22 mouse cellular contexts compared by ENCODE assay signal in the genomic region with DNA sequence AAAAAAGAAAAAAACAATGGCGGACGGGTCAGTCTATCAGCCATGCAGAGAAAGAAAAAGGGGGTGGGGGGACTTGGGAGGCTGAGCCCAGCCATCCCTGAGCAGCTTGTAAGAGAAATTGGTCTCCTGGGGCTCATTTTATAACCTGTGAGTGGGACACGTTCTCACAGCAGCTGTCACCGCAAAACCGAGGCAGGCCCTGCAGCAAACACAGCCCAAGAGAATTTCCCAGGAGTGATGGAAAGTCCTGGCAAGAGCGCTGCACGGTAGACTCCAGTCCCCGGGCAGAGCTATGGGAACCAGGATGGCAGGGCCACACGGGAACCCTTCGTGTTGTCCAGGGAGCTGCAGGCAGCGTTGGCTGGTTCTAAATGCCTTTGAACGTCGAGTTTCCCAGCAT.
A peak's percentile ranks its signal among the peaks of the same experiment; 100 is the strongest.
DNase-seq lines count a peak whose midpoint lies in the region; ATAC-seq lines count a peak whose summit lies in the region.
"Had no signal": no experiment of that assay in that cellular context is flagged by ENCODE, and none has a peak within 500 bp of the region (broad histone marks: within the 10 kb centered on the region; RNA-seq: fewer than 3 reads in every experiment).

No protein-coding gene starts in this region.

- no peak overlapping the region for H3K27ac ChIP-seq in heart, embryonic 10.5 days
- H3K27ac ChIP-seq in heart, embryonic 12.5 days (ENCODE audit: poor library complexity, severe bottlenecking), result no peak overlapping the region
- no peak overlapping the region for H3K27ac ChIP-seq in neural tube, embryonic 11.5 days (ENCODE audit: low read depth, low read length)
- H3K27ac ChIP-seq: embryonic facial prominence, embryonic 12.5 days; kidney, postnatal 0 days; limb, embryonic 15.5 days; liver, embryonic 14.5 days; stomach, embryonic 15.5 days had no signal

- H3K9ac ChIP-seq in heart, embryonic 12.5 days, result no peak overlapping the region
- H3K9ac ChIP-seq in neural tube, embryonic 11.5 days (ENCODE audit: low read length), result no peak overlapping the region
- H3K9ac ChIP-seq: embryonic facial prominence, embryonic 12.5 days; limb, embryonic 15.5 days; liver, embryonic 14.5 days; lung, embryonic 14.5 days; stomach, embryonic 15.5 days had no signal

- H3K4me1 ChIP-seq in heart, embryonic 10.5 days, result no peaks in the 10 kb centered on the region
- no peaks in the 10 kb centered on the region for H3K4me1 ChIP-seq in heart, embryonic 12.5 days (replicated peaks)
- no peaks in the 10 kb centered on the region for H3K4me1 ChIP-seq in neural tube, embryonic 11.5 days (ENCODE audit: control insufficient read depth, insufficient read depth, low read length)
- H3K4me1 ChIP-seq: embryonic facial prominence, embryonic 12.5 days; limb, embryonic 15.5 days; stomach, embryonic 15.5 days had no signal

- DNase-seq in cerebellum, postnatal 25 days, result peak; percentile 14 to 15
- DNase-seq in cerebellum, adult 9-11 months, result no peak
- peak; percentile 56 for DNase-seq in heart, embryonic 10.5 days (ENCODE audit: low spot score)
- DNase-seq in neural tube, embryonic 11.5 days (ENCODE audit: low spot score), result peak; percentile 50
- DNase-seq in neural tube, embryonic 10.5 days (ENCODE audit: extremely low spot score, low spot score), result no peak
- DNase-seq in retina, embryonic 14.5 days (ENCODE audit: low spot score), result peak; percentile 5
- DNase-seq: adrenal gland, postnatal 25 days; cerebellum, adult 9-10 months; gastrocnemius, postnatal 10 days; kidney, adult 18-20 months; left cerebral cortex, postnatal 4 days; lung, embryonic 14.5 days; thymus, postnatal 36 days had no signal

- H3K36me3 ChIP-seq in heart, embryonic 10.5 days, result no peaks in the 10 kb centered on the region
- no peaks in the 10 kb centered on the region for H3K36me3 ChIP-seq in heart, embryonic 12.5 days
- no peaks in the 10 kb centered on the region for H3K36me3 ChIP-seq in neural tube, embryonic 11.5 days (ENCODE audit: control insufficient read depth, insufficient read depth, low read length)
- H3K36me3 ChIP-seq: embryonic facial prominence, embryonic 12.5 days; limb, embryonic 15.5 days; stomach, embryonic 15.5 days had no signal

- no peak overlapping the region for H3K4me3 ChIP-seq in heart, embryonic 10.5 days
- no peak overlapping the region for H3K4me3 ChIP-seq in heart, embryonic 12.5 days
- no peak overlapping the region for H3K4me3 ChIP-seq in neural tube, embryonic 11.5 days (ENCODE audit: low read depth, low read length)
- H3K4me3 ChIP-seq: embryonic facial prominence, embryonic 12.5 days; limb, embryonic 15.5 days; stomach, embryonic 15.5 days had no signal

- 0 out of 2 replicates have a peak, but pooled peaks cover 6% of the 10 kb centered on the region for H3K9me3 ChIP-seq in heart, embryonic 10.5 days
- peaks cover 15% of the 10 kb centered on the region; the same call in 1 of the 2 replicates for H3K9me3 ChIP-seq in heart, embryonic 12.5 days (replicated peaks)
- H3K9me3 ChIP-seq in neural tube, embryonic 11.5 days (ENCODE audit: control insufficient read depth, low read length), result no peaks in the 10 kb centered on the region
- H3K9me3 ChIP-seq: embryonic facial prominence, embryonic 12.5 days; limb, embryonic 15.5 days; stomach, embryonic 15.5 days had no signal

- H3K4me2 ChIP-seq in heart, embryonic 12.5 days, result no peak overlapping the region
- H3K4me2 ChIP-seq in neural tube, embryonic 11.5 days (ENCODE audit: low read depth), result no peak overlapping the region
- H3K4me2 ChIP-seq: embryonic facial prominence, embryonic 12.5 days; limb, embryonic 15.5 days; lung, embryonic 14.5 days; stomach, embryonic 15.5 days had no signal

- H3K27me3 ChIP-seq in heart, embryonic 10.5 days (ENCODE audit: insufficient read depth, poor library complexity, severe bottlenecking), result no peaks in the 10 kb centered on the region
- H3K27me3 ChIP-seq in heart, embryonic 12.5 days (replicated peaks), result no peaks in the 10 kb centered on the region
- H3K27me3 ChIP-seq in neural tube, embryonic 11.5 days (ENCODE audit: control insufficient read depth, insufficient read depth, low read length), result no peaks in the 10 kb centered on the region
- H3K27me3 ChIP-seq: embryonic facial prominence, embryonic 12.5 days; limb, embryonic 15.5 days; stomach, embryonic 15.5 days had no signal

- no peak for ATAC-seq in heart, embryonic 12.5 days (ENCODE audit: insufficient number of reproducible peaks, low FRiP score)
- ATAC-seq in neural tube, embryonic 11.5 days (ENCODE audit: insufficient read depth, low FRiP score, low TSS enrichment), result no peak
- no peak for ATAC-seq in CD4-positive, CD25-positive, alpha-beta regulatory T cell, adult 4 months
- ATAC-seq: forebrain, embryonic 16.5 days; midbrain, embryonic 16.5 days had no signal

- WGBS in heart, embryonic 10.5 days, result 75% methylated on average over 13 of the region's 13 CpGs
- 66% methylated on average over 13 of the region's 13 CpGs for WGBS in heart, embryonic 12.5 days
- WGBS in neural tube, embryonic 11.5 days, result 49% methylated on average over 13 of the region's 13 CpGs

Comparison
In these comparisons a context has a peak if more than half of its experiments do, and no peak if none do; other contexts are left out.
1. DNase-seq: peak in cerebellum, postnatal 25 days (2 of 2), heart, embryonic 10.5 days (single experiment), neural tube, embryonic 11.5 days (single experiment) and retina, embryonic 14.5 days (single experiment); none in cerebellum, adult 9-11 months (single experiment) and neural tube, embryonic 10.5 days (single experiment).